Mouse (Mus musculus) mouse embryonic stem cell (cell line): ENCODE results near the gene Cdyl.

ENCODE experiments used
- in situ Hi-C, 2 experiments: fragments of 300-500 bp; cut with MboI; formaldehyde crosslinking; loops; 1 replicate in 1 of 2; 3 replicates in 1 of 2; pipeline ENCODE4 v1.14.3; 2019 to 2020; ENCODE audit warnings: low sequenced_read_pairs in 2 of 2, low pct_unique_long_range_greater_than_20kb in 1 of 2, mixed read lengths in 1 of 2; ENCODE audit not compliant: unreplicated experiment in 1 of 2

Cdyl gene

DNA sequence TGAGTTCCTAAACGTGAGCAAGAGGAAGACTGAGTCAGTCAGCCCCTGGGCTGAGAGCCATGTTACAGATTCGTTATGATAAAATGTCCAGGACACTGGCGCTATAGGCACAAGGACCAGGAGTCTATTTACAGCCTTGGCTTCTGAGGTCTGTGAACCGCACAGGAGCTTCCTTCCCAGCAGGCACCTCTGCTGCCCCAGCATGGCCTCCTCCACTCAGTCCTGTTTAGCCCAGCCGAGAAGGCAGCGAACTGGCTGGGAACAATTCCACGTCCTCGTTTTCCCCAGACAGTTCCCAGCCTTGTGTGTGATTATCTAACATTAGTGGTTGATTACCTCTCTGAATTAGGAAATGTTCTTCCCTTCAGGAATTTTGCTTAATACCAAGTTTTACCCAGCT is 201.3 kb downstream of the Cdyl start:
- in situ Hi-C loops, result no loop called here

GRCm38 (mm10) chr13:35870659-35871058 is 211.0 kb downstream of the Cdyl start:
- in situ Hi-C loops, result no loop called here

DNA sequence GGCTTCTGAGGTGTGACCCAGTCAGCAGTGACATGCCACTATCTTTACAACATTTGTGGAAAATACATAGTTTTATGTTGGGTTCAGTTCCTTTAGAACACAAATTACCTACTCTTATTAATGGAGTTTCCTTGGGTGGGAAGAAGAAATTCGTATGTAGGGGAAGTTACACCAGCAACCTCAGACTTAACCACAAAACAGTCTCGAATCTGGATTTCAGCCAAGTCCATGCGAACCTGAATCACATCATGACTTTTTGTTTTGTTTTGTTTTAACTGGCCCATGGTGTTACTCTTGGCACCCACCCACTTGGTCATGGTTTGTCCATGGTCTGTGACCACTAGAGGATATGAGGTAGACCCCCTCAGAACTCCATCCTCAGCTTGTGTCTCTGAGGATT is 211.5 kb downstream of the Cdyl start:
- in situ Hi-C loops, result no loop called here

- in situ Hi-C loops, result no loop called here
Observed at GRCm38 (mm10) chr13:35875396-35875795, 215.8 kb downstream of the Cdyl start.

DNA sequence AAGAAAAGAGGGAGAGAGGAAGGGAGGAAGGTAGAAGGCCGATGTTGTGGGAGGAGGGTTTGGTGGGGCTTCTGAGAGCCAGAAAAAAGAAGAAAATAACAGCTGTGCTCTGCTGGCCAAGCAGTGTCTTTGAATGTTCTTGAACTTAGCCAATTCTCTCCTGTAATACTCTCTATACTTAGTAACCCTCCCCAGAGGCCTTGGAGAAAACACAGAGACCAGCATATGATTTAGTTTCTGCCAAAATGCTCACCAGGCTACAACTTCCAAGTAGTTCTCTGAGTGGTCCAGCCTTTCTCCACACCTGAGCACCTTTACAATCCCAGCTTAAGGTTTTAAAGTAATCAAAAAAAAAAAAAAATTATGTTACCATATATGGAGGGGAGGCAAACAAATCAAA is 218.6 kb downstream of the Cdyl start:
- in situ Hi-C loops, result no loop called here

DNA sequence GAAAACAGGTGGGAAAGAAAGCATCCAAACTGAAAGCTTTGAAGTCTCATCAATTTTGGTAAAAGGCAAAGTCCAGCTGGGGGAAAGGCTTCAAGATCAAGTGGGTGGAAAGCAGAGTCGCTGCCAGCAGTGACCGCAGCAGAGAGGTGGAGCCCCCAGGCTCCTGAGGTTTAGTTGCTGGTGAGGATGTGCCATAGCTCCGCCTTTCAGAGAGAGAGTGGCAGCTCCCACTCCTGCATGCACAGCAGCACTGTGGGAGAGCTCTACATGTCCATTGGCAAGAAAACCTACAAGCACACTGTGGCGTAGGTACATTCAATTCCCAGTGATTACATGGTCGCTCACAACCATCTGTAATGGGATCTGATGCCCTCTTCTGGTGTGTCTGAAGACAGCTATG is 219.4 kb downstream of the Cdyl start:
- in situ Hi-C loops, result no loop called here

DNA sequence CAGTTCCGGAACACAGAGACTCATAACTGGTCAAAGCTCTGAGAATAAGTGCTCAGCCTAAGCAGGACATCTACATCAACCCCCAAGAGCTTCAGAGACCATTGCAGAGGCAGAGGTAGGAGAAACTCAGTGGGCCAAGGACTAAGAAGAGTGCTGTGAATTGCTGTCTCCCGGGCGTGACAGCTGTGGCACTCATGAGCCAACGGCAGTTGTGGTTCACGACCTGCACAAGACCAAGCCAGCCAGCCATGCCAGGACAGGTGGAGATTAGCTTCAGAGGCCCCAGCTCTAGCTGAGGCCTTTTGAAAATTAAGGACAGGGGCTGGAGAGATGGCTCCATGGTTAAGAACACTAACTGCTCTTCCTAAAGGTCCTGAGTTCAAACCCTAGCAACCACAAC is 219.9 kb downstream of the Cdyl start:
- in situ Hi-C loops, result no loop called here

DNA sequence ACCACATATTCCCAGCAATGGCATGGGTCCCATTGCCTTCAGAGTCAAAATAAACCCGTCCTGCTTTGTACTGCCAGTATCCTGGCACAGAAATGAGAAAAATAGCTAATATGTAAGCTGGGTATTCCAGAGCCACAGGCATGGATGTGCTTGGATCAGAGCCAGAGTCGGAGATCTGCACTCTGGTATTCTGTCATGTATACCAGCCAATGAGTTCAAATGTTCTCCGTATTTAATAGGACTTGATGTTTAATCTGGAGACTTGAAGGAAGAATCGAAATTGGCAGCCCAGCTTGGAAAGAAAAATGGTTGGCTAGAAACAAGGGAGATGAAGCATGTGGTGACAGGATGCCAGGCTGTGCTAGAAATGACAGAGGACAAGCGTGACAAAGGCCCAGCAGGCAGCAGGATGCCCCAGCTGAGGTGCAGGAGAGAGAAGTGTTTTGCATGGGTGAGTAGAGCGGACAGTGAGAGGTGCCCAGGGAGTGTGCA is 221.0 kb downstream of the Cdyl start:
- in situ Hi-C loops, result no loop called here

GRCm38 (mm10) chr13:35886121-35886725 is 226.6 kb downstream of the Cdyl start:
- in situ Hi-C loops, result no loop called here

GRCm38 (mm10) chr13:35892866-35893265 is 233.2 kb downstream of the Cdyl start:
- in situ Hi-C loops, result no loop called here

DNA sequence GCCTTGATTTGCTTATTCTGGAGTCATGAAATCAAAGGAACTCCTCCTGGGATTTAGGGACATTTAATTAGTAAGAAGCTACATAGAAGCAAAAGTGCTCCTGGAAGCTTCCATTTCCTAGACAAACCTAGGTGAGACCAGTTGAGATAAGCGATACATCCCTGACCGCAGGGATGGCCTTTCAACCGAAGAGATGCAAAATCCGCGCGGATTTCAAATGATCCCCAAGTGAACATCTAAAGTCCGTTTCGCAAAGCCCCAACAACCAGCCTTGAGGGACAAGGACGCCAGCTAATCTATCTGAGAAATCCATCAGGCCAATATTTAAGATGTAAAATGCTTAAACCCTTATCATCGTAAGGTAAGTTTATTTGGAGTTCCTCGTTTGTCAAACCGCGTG is 245.7 kb downstream of the Cdyl start:
- in situ Hi-C loops, result no loop called here

DNA sequence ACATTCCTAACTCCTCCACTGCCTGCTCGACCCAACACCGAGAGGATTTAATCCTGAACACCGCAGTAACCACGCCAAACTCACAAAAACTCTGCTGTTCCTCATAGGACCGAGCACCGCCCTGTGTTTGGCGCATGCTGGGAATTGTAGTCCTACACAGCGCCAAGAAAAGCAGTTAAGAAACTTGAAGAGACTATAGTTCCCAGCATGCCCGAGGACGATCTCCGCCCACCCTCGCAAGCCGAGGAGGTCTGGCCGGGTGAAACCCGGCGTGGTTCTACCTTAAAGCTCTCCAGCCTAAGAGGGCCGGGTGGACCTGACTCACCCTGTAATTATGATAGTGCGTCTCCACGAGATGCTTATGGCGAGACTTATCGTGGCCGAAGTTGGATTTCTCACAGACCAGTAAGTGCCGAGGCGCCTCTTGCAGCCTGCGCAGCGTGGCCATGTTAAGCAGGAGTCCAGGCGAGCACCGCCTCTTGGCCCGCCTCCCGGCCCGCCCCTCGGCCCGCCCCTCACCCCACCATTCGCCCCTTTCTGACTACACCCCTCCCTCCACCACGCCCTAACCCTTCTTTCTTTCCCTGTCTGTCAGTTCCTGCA is 246.3 kb downstream of the Cdyl start, which contains the start of gene Rpp40:
Gene Rpp40, minus strand, starts transcription at position 481 of the 603 bp plus-strand sequence.
- in situ Hi-C loops, result no loop called here

DNA sequence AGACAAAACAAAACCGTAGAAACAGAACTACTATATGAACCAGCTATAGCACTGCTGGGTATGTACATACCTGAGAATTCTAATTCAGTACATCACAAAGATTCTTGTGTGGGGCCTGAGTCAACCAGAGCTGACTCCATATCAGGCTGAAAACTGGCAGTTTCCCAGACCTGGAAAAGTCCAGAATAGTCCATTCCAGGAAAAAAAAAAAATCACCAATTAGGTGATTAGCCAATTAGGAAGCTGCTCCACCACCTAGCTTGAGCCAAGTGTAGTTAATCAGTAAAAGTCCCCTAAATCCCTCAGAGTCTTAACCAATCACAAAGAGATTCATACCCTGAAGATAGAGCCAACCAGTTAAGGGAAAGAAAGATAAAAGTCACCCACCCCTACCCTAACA is 251.8 kb downstream of the Cdyl start:
- in situ Hi-C loops, result no loop called here
